Mouse (Mus musculus): ENCODE data around the gene Cntn5.

Gene Cntn5

GRCm38 (mm10) chr9:10400099-10400498 lies 504.5 kb downstream of the Cntn5 start:
- no peak for DNase-seq

- no peak for DNase-seq
Measured at GRCm38 (mm10) chr9:10389863-10390262, 514.7 kb downstream of the Cntn5 start.

GRCm38 (mm10) chr9:10384455-10384854 lies 520.1 kb downstream of the Cntn5 start:
- DNase-seq = no peak

- no peak for DNase-seq
Measured at GRCm38 (mm10) chr9:10383140-10383539, 521.4 kb downstream of the Cntn5 start.

- DNase-seq = no peak
Measured at GRCm38 (mm10) chr9:10381701-10382100, 522.9 kb downstream of the Cntn5 start.

GRCm38 (mm10) chr9:10376261-10376660 lies 528.3 kb downstream of the Cntn5 start:
- DNase-seq = no peak

DNA sequence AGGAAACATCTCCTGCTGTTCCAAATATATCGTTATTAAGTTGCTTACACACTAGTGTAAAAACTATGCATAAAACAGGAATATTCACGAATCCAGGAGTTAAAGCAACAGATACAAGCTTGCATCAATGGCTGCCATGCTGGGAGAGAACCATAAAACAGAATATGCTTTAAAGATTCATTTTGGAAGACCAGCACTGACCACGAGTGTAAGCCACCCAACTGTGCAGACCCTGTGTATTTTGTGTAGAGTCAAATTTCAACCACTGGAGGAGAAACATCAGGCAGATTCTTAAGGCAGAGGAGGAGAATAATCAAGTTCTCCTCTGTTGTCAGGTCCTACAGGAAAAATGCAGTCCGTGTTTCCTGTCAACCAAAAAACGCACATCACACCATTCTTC lies 535.6 kb downstream of the Cntn5 start:
- no peak for DNase-seq

GRCm38 (mm10) chr9:10368410-10368809 lies 536.2 kb downstream of the Cntn5 start:
- no peak for DNase-seq

GRCm38 (mm10) chr9:10366246-10366955 lies 538.2 kb downstream of the Cntn5 start:
- DNase-seq = no peak

DNA sequence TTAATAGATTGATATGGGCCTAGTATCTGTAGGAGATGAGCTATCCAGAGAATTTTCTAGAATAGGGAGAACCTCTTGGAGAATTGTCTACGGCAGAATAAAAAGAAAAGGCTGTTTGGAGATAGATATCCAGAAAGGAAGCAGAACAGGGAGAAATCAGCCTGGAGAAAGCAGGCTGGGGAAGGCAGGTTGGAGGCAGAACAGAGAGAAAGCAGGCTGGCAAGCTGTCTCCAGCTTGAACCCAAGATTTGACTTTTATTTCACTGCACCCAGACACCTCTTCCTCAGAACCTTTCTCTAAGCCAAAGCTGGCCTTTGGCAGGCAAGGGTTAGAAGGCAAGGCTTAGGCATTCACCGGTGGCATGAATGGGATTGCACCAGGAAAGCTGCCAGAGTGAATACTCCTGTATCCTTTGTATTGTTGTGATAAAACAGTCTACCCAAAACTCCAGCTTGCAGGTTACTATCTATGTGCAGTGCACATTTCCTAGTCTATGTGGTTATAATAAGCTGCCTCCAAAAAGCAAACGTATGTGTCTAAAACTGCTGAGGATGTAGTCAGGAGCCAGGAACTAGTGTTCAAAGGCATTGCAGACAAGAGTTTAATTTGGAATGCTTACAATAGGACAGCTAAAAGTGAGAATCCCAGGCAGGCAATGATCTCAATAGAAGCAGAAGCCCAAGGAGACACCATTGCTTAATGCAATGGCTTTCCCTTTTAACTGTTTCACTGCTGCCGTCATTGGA lies 553.5 kb downstream of the Cntn5 start:
- no peak for DNase-seq

- DNase-seq = no peak
Measured at GRCm38 (mm10) chr9:10348741-10349140, 555.8 kb downstream of the Cntn5 start.

DNA sequence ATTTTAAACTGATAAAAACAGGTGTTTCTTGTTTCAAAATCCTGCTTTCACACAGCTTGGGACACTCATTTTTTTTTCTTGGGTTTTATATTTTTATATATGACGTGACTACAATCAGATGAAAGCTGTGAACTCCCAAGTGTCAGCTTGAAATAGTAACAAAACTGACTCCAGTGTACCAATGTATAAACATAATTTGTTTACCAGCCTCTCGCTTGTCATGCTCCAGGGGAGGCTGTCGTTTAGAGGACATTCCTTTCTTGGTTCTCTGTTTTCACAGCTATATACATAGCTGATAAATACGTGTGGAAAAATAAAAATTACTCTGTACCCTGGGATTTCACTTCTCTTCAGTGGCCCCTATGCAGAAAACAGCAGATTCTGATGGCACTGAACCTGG lies 556.4 kb downstream of the Cntn5 start:
- no peak for DNase-seq

- no peak for DNase-seq
Measured at GRCm38 (mm10) chr9:10340751-10341150, 563.8 kb downstream of the Cntn5 start.

- DNase-seq = no peak
Measured at GRCm38 (mm10) chr9:10339716-10340115, 564.9 kb downstream of the Cntn5 start.

- DNase-seq = no peak
Measured at GRCm38 (mm10) chr9:10324697-10325368, 579.7 kb downstream of the Cntn5 start.

GRCm38 (mm10) chr9:10269342-10269741 lies 635.2 kb downstream of the Cntn5 start:
- DNase-seq = no peak

- no peak for DNase-seq
Measured at GRCm38 (mm10) chr9:10268836-10269235, 635.7 kb downstream of the Cntn5 start.

GRCm38 (mm10) chr9:10265616-10266015 lies 639.0 kb downstream of the Cntn5 start:
- no peak for DNase-seq

- DNase-seq = no peak
Measured at GRCm38 (mm10) chr9:10233364-10233763, 671.2 kb downstream of the Cntn5 start.

- no peak for DNase-seq
Measured at GRCm38 (mm10) chr9:10232066-10232465, 672.5 kb downstream of the Cntn5 start.

GRCm38 (mm10) chr9:10230973-10231372 lies 673.6 kb downstream of the Cntn5 start:
- no peak for DNase-seq

DNA sequence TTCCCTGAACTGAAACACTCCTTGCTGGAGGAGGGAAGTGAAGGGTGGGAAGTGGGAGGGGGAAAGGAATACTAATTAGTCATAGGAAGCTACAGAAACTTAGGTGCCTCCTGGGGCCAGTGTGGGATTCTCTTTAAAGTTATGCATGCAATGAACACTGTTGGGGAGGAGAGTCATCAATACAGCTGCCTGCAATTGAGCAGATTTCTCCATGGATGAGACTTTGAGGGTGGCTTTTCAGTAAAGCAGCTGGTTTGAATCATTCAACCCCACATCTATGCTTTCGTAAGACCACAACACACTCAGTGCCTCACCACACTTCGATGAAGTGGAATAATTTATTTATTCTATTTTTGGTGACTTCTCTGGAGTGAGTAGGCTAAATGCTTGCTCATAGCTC lies 674.9 kb downstream of the Cntn5 start:
- no peak for DNase-seq

DNA sequence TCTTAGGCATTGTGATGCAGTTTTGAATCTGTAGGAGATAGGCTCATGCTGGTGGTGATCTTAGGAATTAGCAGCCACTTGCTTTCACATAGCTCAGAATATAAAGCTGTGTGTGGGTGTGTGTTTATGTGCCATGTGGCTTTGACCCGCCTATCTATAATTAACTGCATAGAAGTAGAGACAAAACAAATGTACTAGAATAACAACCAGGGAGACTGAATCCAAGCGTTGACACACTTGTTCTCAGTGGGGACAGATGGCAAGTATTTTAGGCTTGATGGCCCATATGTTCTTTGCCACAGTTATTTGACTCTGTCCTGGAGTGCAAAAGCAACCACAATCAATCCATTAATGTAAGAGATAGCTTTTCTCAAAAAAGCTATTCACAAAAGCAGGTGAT lies 678.6 kb downstream of the Cntn5 start:
- no peak for DNase-seq

GRCm38 (mm10) chr9:10186063-10186462 lies 718.5 kb downstream of the Cntn5 start:
- DNase-seq = no peak
